21 mouse cellular contexts compared by ENCODE assay signal in genomic region chr7:27520104-27520503, GRCm38 (mm10). TPM values are rescaled to one million over a fixed set of nuclear protein-coding genes. Genes with fewer than 3 reads are reported as not detected.
DNase-seq lines count a peak whose midpoint lies in the region; ATAC-seq and TF ChIP-seq lines count a peak whose summit lies in the region.
"Had no signal": no experiment of that assay in that cellular context is flagged by ENCODE, and none has a peak within 500 bp of the region (broad histone marks: within the 10 kb centered on the region; RNA-seq: fewer than 3 reads in every experiment).

No protein-coding gene starts in this region.

- no peak overlapping the region for H3K4me3 ChIP-seq in gastrocnemius, adult 2 months
- H3K4me3 ChIP-seq in left cerebral cortex, adult 2 months = no peak overlapping the region
- no peak overlapping the region for H3K4me3 ChIP-seq in testis, adult 2 months (ENCODE audit: control insufficient read depth, low read depth, low read length)
- no peak overlapping the region for H3K4me3 ChIP-seq in stomach, postnatal 0 days (ENCODE audit: low read depth, low read length)
- H3K4me3 ChIP-seq: forebrain, embryonic 13.5 days; heart, embryonic 10.5 days; hindbrain, embryonic 13.5 days; kidney, embryonic 15.5 days; lung, embryonic 15.5 days; megakaryocyte, embryonic 14.5 days; stomach, embryonic 15.5 days had no signal

- intact Hi-C loops in gastrocnemius, adult 2 months (cut with DNase I) = no loop called here
- intact Hi-C loops in gastrocnemius, postnatal 14 days (cut with DNase I; ENCODE audit: low total_unique reads) = loop anchor here (10.0 kb wide), 2 partner anchors 45 to 95 kb away; partner anchors contain the start of gene Sertad3
- intact Hi-C loops in left cerebral cortex, adult 2 months (cut with DNase I) = no loop called here

- no peaks in the 10 kb centered on the region for H3K9me3 ChIP-seq in stomach, postnatal 0 days (ENCODE audit: control insufficient read depth, low read length)
- H3K9me3 ChIP-seq: forebrain, embryonic 13.5 days; hindbrain, embryonic 13.5 days; kidney, embryonic 15.5 days; lung, embryonic 15.5 days; stomach, embryonic 15.5 days had no signal

- ATAC-seq in stomach, postnatal 0 days (ENCODE audit: low FRiP score, low TSS enrichment) = no peak
- ATAC-seq: forebrain, embryonic 13.5 days had no signal

- no peak for TF ChIP-seq EP300 in stomach, postnatal 0 days (optimal IDR thresholded peaks at IDR 0.05)

- H3K27me3 ChIP-seq in testis, adult 2 months (ENCODE audit: control insufficient read depth, insufficient read depth, low read length) = no peaks in the 10 kb centered on the region
- H3K27me3 ChIP-seq in stomach, postnatal 0 days (ENCODE audit: control insufficient read depth, insufficient read depth, low read length) = no peaks in the 10 kb centered on the region
- H3K27me3 ChIP-seq: forebrain, embryonic 13.5 days; hindbrain, embryonic 13.5 days; kidney, embryonic 15.5 days; lung, embryonic 15.5 days; stomach, embryonic 15.5 days had no signal

- H3K36me3 ChIP-seq in testis, adult 2 months (ENCODE audit: control insufficient read depth, insufficient read depth, low read length) = no peaks in the 10 kb centered on the region
- H3K36me3 ChIP-seq in stomach, postnatal 0 days (ENCODE audit: control insufficient read depth, insufficient read depth, low read length) = 0 out of 2 replicates have a peak, but pooled peaks cover 3% of the 10 kb centered on the region
- H3K36me3 ChIP-seq: hindbrain, embryonic 13.5 days; stomach, embryonic 15.5 days had no signal

- no peak overlapping the region for H3K27ac ChIP-seq in gastrocnemius, adult 2 months
- no peak overlapping the region for H3K27ac ChIP-seq in left cerebral cortex, adult 2 months
- H3K27ac ChIP-seq in testis, adult 2 months (ENCODE audit: control insufficient read depth, insufficient read depth, low read depth, low read length) = no peak overlapping the region
- H3K27ac ChIP-seq in stomach, postnatal 0 days (replicated peaks) = peak overlapping the region; percentile 40; the same call in 1 of the 2 replicates
- H3K27ac ChIP-seq: forebrain, embryonic 13.5 days; heart, embryonic 10.5 days; hindbrain, embryonic 13.5 days; kidney, embryonic 15.5 days; lung, embryonic 15.5 days; stomach, embryonic 15.5 days had no signal

- no peak overlapping the region for H3K9ac ChIP-seq in stomach, postnatal 0 days (ENCODE audit: low read length)
- H3K9ac ChIP-seq: forebrain, embryonic 13.5 days; hindbrain, embryonic 13.5 days; kidney, embryonic 15.5 days; lung, embryonic 15.5 days; stomach, embryonic 15.5 days had no signal

- TF ChIP-seq CTCF in gastrocnemius, adult 2 months (IDR thresholded peaks at IDR 0.05) = peak; percentile 28
- peak; percentile 26 for TF ChIP-seq CTCF in left cerebral cortex, adult 2 months (IDR thresholded peaks at IDR 0.05)
- peak; percentile 15; the same call in 1 of the 2 replicates for TF ChIP-seq CTCF in testis, adult 2 months (IDR thresholded peaks at IDR 0.05; ENCODE audit: control insufficient read depth, insufficient read depth, insufficient replicate concordance, low read depth, low read length)
- peak; percentile 37 for TF ChIP-seq CTCF in stomach, postnatal 0 days (IDR thresholded peaks at IDR 0.05; ENCODE audit: low read depth)

- no peak for TF ChIP-seq POLR2A in testis, adult 2 months (IDR thresholded peaks at IDR 0.05; ENCODE audit: control insufficient read depth, low read depth, low read length)

- no peak overlapping the region for H3K4me2 ChIP-seq in stomach, postnatal 0 days (replicated peaks; ENCODE audit: low read depth)
- H3K4me2 ChIP-seq: forebrain, embryonic 13.5 days; hindbrain, embryonic 13.5 days; kidney, embryonic 15.5 days; lung, embryonic 15.5 days; stomach, embryonic 15.5 days had no signal

- H3K4me1 ChIP-seq in testis, adult 2 months (ENCODE audit: control insufficient read depth, insufficient read depth, low read length) = peaks cover 22% of the 10 kb centered on the region
- H3K4me1 ChIP-seq in stomach, postnatal 0 days (replicated peaks; ENCODE audit: control insufficient read depth, insufficient read depth) = no peaks in the 10 kb centered on the region
- H3K4me1 ChIP-seq: forebrain, embryonic 13.5 days; hindbrain, embryonic 13.5 days; lung, embryonic 15.5 days; stomach, embryonic 15.5 days had no signal

- no peak for DNase-seq in gastrocnemius, adult 2 months
- no peak for DNase-seq in gastrocnemius, postnatal 14 days
- no peak for DNase-seq in left cerebral cortex, adult 2 months (ENCODE audit: extremely low spot score in 1 of 2, low spot score in 2 of 2)
- no peak for DNase-seq in left cerebral cortex, adult 8-10 months (ENCODE audit: low spot score in 2 of 2)
- no peak for DNase-seq in testis, postnatal 14 days (ENCODE audit: low spot score)
- no peak for DNase-seq in stomach, postnatal 0 days (ENCODE audit: low spot score)
- DNase-seq in layer of hippocampus, postnatal 36 days = no peak
- DNase-seq: adrenal gland, postnatal 36 days; cerebellum, adult 18-20 months; gastrocnemius, postnatal 25 days; retina, postnatal 1 day; thymus, postnatal 14 days had no signal

RNA-seq across cellular contexts. Expression of gene Hipk4, which starts 3.0 kb away (rescaled TPM):
- total RNA-seq in gastrocnemius, adult 2 months (2021) = under 1 TPM in 1 of 2 experiments, not detected in 1; 0.13 TPM
- under 1 TPM; 0.16 to 0.22 TPM for total RNA-seq in gastrocnemius, postnatal 14 days (2021)
- under 1 TPM in 1 of 2 experiments, not detected in 1; 0.16 TPM for total RNA-seq in left cerebral cortex, adult 2 months (2021)
- total RNA-seq in left cerebral cortex, adult 8-10 months (2022) = under 1 TPM in 3 of 4 experiments, not detected in 1; 0.12 to 0.20 (median 0.14) TPM
- polyA plus RNA-seq in testis, adult 2 months (2012; rRNA removed) = 122 and 138 TPM in 2 replicates
- 0.23 and 0.39 TPM in 2 replicates for polyA plus RNA-seq in stomach, postnatal 0 days (2015; fragmentation: Nextera tagmentation; extraction: Ambion mirVana)
- not detected for total RNA-seq in layer of hippocampus, postnatal 36 days (2021)
- total RNA-seq: liver, adult 2 months had no signal
- polyA plus RNA-seq: liver, adult 2 months had no signal

RNA-seq across cellular contexts. Expression of gene Prx, which starts 21.0 kb away (rescaled TPM):
- total RNA-seq in gastrocnemius, adult 2 months (2021) = 1 to 10 TPM; 3.1 to 4.1 TPM
- 10 to 100 TPM; 11.2 to 48.8 TPM for total RNA-seq in gastrocnemius, postnatal 14 days (2021)
- under 1 TPM; 0.47 to 0.50 TPM for total RNA-seq in left cerebral cortex, adult 2 months (2021)
- total RNA-seq in left cerebral cortex, adult 8-10 months (2022) = under 1 TPM; 0.48 to 0.53 (median 0.52) TPM
- polyA plus RNA-seq in testis, adult 2 months (2012; rRNA removed) = 0.33 and 0.42 TPM in 2 replicates
- 2.1 and 2.2 TPM in 2 replicates for polyA plus RNA-seq in stomach, postnatal 0 days (2015; fragmentation: Nextera tagmentation; extraction: Ambion mirVana)
- total RNA-seq in layer of hippocampus, postnatal 36 days (2021) = under 1 TPM; 0.15 to 0.40 TPM
- total RNA-seq: liver, adult 2 months had no signal

RNA-seq across cellular contexts. Expression of gene Pld3, which starts 32.9 kb away (rescaled TPM):
- total RNA-seq in gastrocnemius, adult 2 months (2021) = 10 to 100 TPM; 14.5 to 17.2 TPM
- total RNA-seq in gastrocnemius, postnatal 14 days (2021) = 10 to 100 TPM; 23.1 to 27.8 TPM
- 100 to 1,000 TPM; 746 to 788 TPM for total RNA-seq in left cerebral cortex, adult 2 months (2021)
- total RNA-seq in left cerebral cortex, adult 8-10 months (2022) = 100 to 1,000 TPM; 675 to 760 (median 715) TPM
- 121 and 130 TPM in 2 replicates for polyA plus RNA-seq in testis, adult 2 months (2012; rRNA removed)
- 117 and 128 TPM in 2 replicates for polyA plus RNA-seq in stomach, postnatal 0 days (2015; fragmentation: Nextera tagmentation; extraction: Ambion mirVana)
- total RNA-seq in layer of hippocampus, postnatal 36 days (2021) = 100 to 1,000 TPM; 557 to 578 TPM

RNA-seq across cellular contexts. Expression of gene 2310022A10Rik, which starts 32.9 kb away (rescaled TPM):
- 100 to 1,000 TPM; 107 to 123 TPM for total RNA-seq in gastrocnemius, adult 2 months (2021)
- total RNA-seq in gastrocnemius, postnatal 14 days (2021) = 100 to 1,000 TPM; 103 to 114 TPM
- 10 to 100 TPM; 25.9 to 27.1 TPM for total RNA-seq in left cerebral cortex, adult 2 months (2021)
- 10 to 100 TPM; 26.1 to 34.5 (median 31.0) TPM for total RNA-seq in left cerebral cortex, adult 8-10 months (2022)
- 27.6 and 28.1 TPM in 2 replicates for polyA plus RNA-seq in testis, adult 2 months (2012; rRNA removed)
- 11.4 TPM in 2 replicates for polyA plus RNA-seq in stomach, postnatal 0 days (2015; fragmentation: Nextera tagmentation; extraction: Ambion mirVana)
- 10 to 100 TPM; 27.2 to 28.8 TPM for total RNA-seq in layer of hippocampus, postnatal 36 days (2021)

RNA-seq across cellular contexts. Expression of gene Sertad1, which starts 33.4 kb away (rescaled TPM):
- total RNA-seq in gastrocnemius, adult 2 months (2021) = 1 to 10 TPM; 5.5 to 9.1 TPM
- 10 to 100 TPM in 1 of 2 experiments, 1 to 10 TPM in 1; 8.7 to 10.1 TPM for total RNA-seq in gastrocnemius, postnatal 14 days (2021)
- 10 to 100 TPM; 18.8 to 21.7 TPM for total RNA-seq in left cerebral cortex, adult 2 months (2021)
- total RNA-seq in left cerebral cortex, adult 8-10 months (2022) = 10 to 100 TPM; 13.8 to 17.5 (median 14.1) TPM
- polyA plus RNA-seq in testis, adult 2 months (2012; rRNA removed) = 15.4 and 19.1 TPM in 2 replicates
- polyA plus RNA-seq in stomach, postnatal 0 days (2015; fragmentation: Nextera tagmentation; extraction: Ambion mirVana) = 50.0 and 53.0 TPM in 2 replicates
- total RNA-seq in layer of hippocampus, postnatal 36 days (2021) = 1 to 10 TPM; 6.4 to 7.0 TPM

Comparison
In these comparisons a context has a peak if more than half of its experiments do, and no peak if none do; other contexts are left out.
1. RNA of gene Pld3, which starts 32.9 kb away (total RNA-seq): 746 to 788 TPM in left cerebral cortex, adult 2 months, 675 to 760 TPM in left cerebral cortex, adult 8-10 months and 557 to 578 TPM in layer of hippocampus, postnatal 36 days; 23.1 to 27.8 TPM in gastrocnemius, postnatal 14 days and 14.5 to 17.2 TPM in gastrocnemius, adult 2 months; every median in the first group is over 10 times any median in the second.
2. Peak in every context shown above with its lines, with median percentiles within 50 percentile points of each other: CTCF ChIP-seq.